Mouse (Mus musculus) layer of hippocampus, postnatal 36 days (tissue): Measurements from ENCODE around the gene Wdr83. TPM values are rescaled to one million over a fixed set of nuclear protein-coding genes. Genes with fewer than 3 reads are reported as not detected.

Experiments
- DNase-seq, 2 experiments: peaks; one replicate each; pipeline ENCODE4 v3.0.0; 2022
- microRNA-seq, 2 experiments: library from miRNA; unstranded; fragments of <30 nt; microRNA quantifications; one replicate each; pipeline ENCODE4 v1.2.0; 2021
- total RNA-seq, 2 experiments: library from RNA; stranded (reverse); gene quantifications; 2 replicates each; pipeline ENCODE4 v1.2.3; 2021

Wdr83 gene
- total RNA-seq, 2 experiments from 2014 or later: 26.1 to 28.4 TPM

GRCm38 (mm10) chr8:85034764-85035163 lies 46.3 kb downstream of the Wdr83 start:
- DNase-seq: peak; percentile 51 to 58

- DNase-seq: no peak
These were observed 47.2 kb downstream of the Wdr83 start for GRCm38 (mm10) chr8:85033867-85034266.

GRCm38 (mm10) chr8:85032622-85033311 lies 48.3 kb downstream of the Wdr83 start:
- no peak for DNase-seq

GRCm38 (mm10) chr8:85029271-85029670 lies 51.8 kb downstream of the Wdr83 start:
- no peak for DNase-seq

- DNase-seq: no peak
These were observed 53.2 kb downstream of the Wdr83 start for GRCm38 (mm10) chr8:85027922-85028321.

- no peak for DNase-seq
These were observed 53.6 kb downstream of the Wdr83 start for GRCm38 (mm10) chr8:85027516-85027855.

- peak; percentile 96 to 97 for DNase-seq
These were observed 54.2 kb downstream of the Wdr83 start, which contains the start of gene Trir for GRCm38 (mm10) chr8:85026670-85027515. Trir (plus strand) TSS chr8:85026823.

- peak; percentile 79 to 80 for DNase-seq
These were observed 55.8 kb downstream of the Wdr83 start, which contains the start of gene Asna1 for GRCm38 (mm10) chr8:85025098-85025932. Asna1 (minus strand) TSS chr8:85025281.

Small RNAs within 50 kb of the gene (microRNA-seq; reads per million reads assigned to microRNA genes)
- gene Gm23388 (0 reads per million in 2 experiments), gene Mir7070 (2.1 to 3.3 reads per million in 2 experiments)

Other genes starting within 250 kb of the Wdr83 start
- gene Gadd45gip1, start 249.8 kb downstream of the Wdr83 start, total RNA-seq: 10 to 100 TPM; 23.2 to 25.7 TPM
- gene Rad23a, start 240.6 kb downstream of the Wdr83 start, total RNA-seq: 10 to 100 TPM; 67.9 to 68.5 TPM
- gene Calr, start 234.4 kb downstream of the Wdr83 start, total RNA-seq: 100 to 1,000 TPM; 557 to 631 TPM
- 10 to 100 TPM; 51.2 to 52.7 TPM for gene Farsa, start 224.3 kb downstream of the Wdr83 start, total RNA-seq
- 10 to 100 TPM; 16.1 to 19.7 TPM for gene Syce2, start 209.2 kb downstream of the Wdr83 start, total RNA-seq
- 10 to 100 TPM; 39.5 to 46.3 TPM for gene Gcdh, start 187.4 kb downstream of the Wdr83 start, total RNA-seq
- gene Klf1, start 179.4 kb downstream of the Wdr83 start, total RNA-seq: under 1 TPM in 1 of 2 experiments, not detected in 1; 0.40 TPM
- gene Dnase2a, start 172.7 kb downstream of the Wdr83 start, total RNA-seq: 1 to 10 TPM; 3.2 to 3.9 TPM
- 10 to 100 TPM; 79.5 TPM for gene Mast1, start 143.9 kb downstream of the Wdr83 start, total RNA-seq
- gene Rtbdn, start 134.3 kb downstream of the Wdr83 start, total RNA-seq: 1 to 10 TPM in 1 of 2 experiments, under 1 TPM in 1; 0.77 to 1.0 TPM
- gene Gm49661, start 111.9 kb downstream of the Wdr83 start, total RNA-seq: not detected
- 100 to 1,000 TPM; 338 to 356 TPM for gene Prdx2, start 111.7 kb downstream of the Wdr83 start, total RNA-seq
- gene Rnaseh2a, start 111.5 kb downstream of the Wdr83 start, total RNA-seq: 10 to 100 TPM; 35.3 to 36.8 TPM
- gene Junb, start 102.6 kb downstream of the Wdr83 start, total RNA-seq: 10 to 100 TPM; 59.9 to 73.6 TPM
- 1 to 10 TPM; 7.8 to 9.7 TPM for gene Hook2, start 90.7 kb downstream of the Wdr83 start, total RNA-seq
- gene Best2, start 66.8 kb downstream of the Wdr83 start, total RNA-seq: not detected
- gene Asna1, start 56.0 kb downstream of the Wdr83 start, total RNA-seq: 100 to 1,000 TPM; 120 to 121 TPM
- gene Trir, start 54.5 kb downstream of the Wdr83 start, total RNA-seq: 100 to 1,000 TPM; 133 to 136 TPM
- 100 to 1,000 TPM; 147 to 149 TPM for gene Tnpo2, start 44.4 kb downstream of the Wdr83 start, total RNA-seq
- 10 to 100 TPM; 22.8 to 24.1 TPM for gene Fbxw9, start 21.3 kb downstream of the Wdr83 start, total RNA-seq
- not detected for gene Gm5741, start 13.3 kb downstream of the Wdr83 start, total RNA-seq
- gene Dhps, start 9.5 kb downstream of the Wdr83 start, total RNA-seq: 10 to 100 TPM; 52.1 to 60.6 TPM
- 10 to 100 TPM; 55.0 to 65.7 TPM for gene Wdr83os, start 566 bp downstream of the Wdr83 start, total RNA-seq
- gene Man2b1, start 2.0 kb upstream of the Wdr83 start, total RNA-seq: 10 to 100 TPM; 30.5 to 36.8 TPM
- gene Zfp791, start 41.8 kb upstream of the Wdr83 start, total RNA-seq: 1 to 10 TPM; 6.8 to 8.0 TPM
- gene Cks1brt, start 70.6 kb upstream of the Wdr83 start, total RNA-seq: not detected
- gene Olfr371, start 144.7 kb upstream of the Wdr83 start, total RNA-seq: not detected
- gene Orc6, start 218.3 kb upstream of the Wdr83 start, total RNA-seq: 10 to 100 TPM; 26.6 to 33.2 TPM
- 100 to 1,000 TPM; 129 to 139 TPM for gene Vps35, start 218.5 kb upstream of the Wdr83 start, total RNA-seq